Mouse (Mus musculus): ENCODE results near the gene Olfr1385. TPM values are rescaled to one million over a fixed set of nuclear protein-coding genes. Genes with fewer than 3 reads are reported as not detected.
"Not testable (repeated sequence)": the region's sequence is repeated elsewhere in the genome, so short reads cannot be mapped to it uniquely, and the experiment has no call there.

The Olfr1385 gene
- polyA plus RNA-seq (2015; fragmentation: Nextera tagmentation; extraction: Ambion mirVana) = 0.04 TPM in 1 of 2 replicates, not detected in the other

GRCm38 (mm10) chr11:49488770-49489169 is at the start of gene Olfr1385:
TSS of gene Olfr1385 (plus strand) at chr11:49489070.
- H3K36me3 ChIP-seq; H3K9ac ChIP-seq; H3K4me3 ChIP-seq; H3K4me1 ChIP-seq; ATAC-seq (ENCODE audit: low FRiP score, low read depth); H3K27ac ChIP-seq; H3K27me3 ChIP-seq; H3K4me2 ChIP-seq (replicated peaks); H3K9me3 ChIP-seq: not testable (repeated sequence)
- WGBS = 80% methylated on average over 1 of the region's 1 CpGs

GRCm38 (mm10) chr11:49455043-49455442 is 33.8 kb upstream of the Olfr1385 start, which contains the start of gene Olfr1387:
TSS of gene Olfr1387 (plus strand) at chr11:49455343.
- H3K4me3 ChIP-seq = no peak within 1 kb of the TSS
- no peaks in the 10 kb centered on the region for H3K4me1 ChIP-seq
- no peak within 1 kb of the TSS for H3K4me2 ChIP-seq (replicated peaks)
- H3K9ac ChIP-seq = no peak within 1 kb of the TSS
- no peaks in the 10 kb centered on the region for H3K27me3 ChIP-seq
- H3K27ac ChIP-seq = no peak within 1 kb of the TSS
- no peaks in the 10 kb centered on the region for H3K36me3 ChIP-seq
- no peaks in the 10 kb centered on the region for H3K9me3 ChIP-seq
- ATAC-seq (ENCODE audit: low FRiP score, low read depth) = no peak
- 69% methylated on average over 1 of the region's 1 CpGs for WGBS

GRCm38 (mm10) chr11:49464746-49465145 is 24.1 kb upstream of the Olfr1385 start, which contains the start of gene Olfr1386:
TSS of gene Olfr1386 (plus strand) at chr11:49465046.
- not testable (repeated sequence) for ATAC-seq (ENCODE audit: low FRiP score, low read depth); H3K9me3 ChIP-seq
- 89% methylated on average over 3 of the region's 3 CpGs for WGBS

GRCm38 (mm10) chr11:49485973-49486372 is 2.9 kb upstream of the Olfr1385 start:
- no peak overlapping the region for H3K9ac ChIP-seq

More at GRCm38 (mm10) chr11:49464746-49465145, 24.1 kb upstream of the Olfr1385 start, which contains the start of gene Olfr1386:
- H3K4me1 ChIP-seq; H3K27ac ChIP-seq; H3K4me2 ChIP-seq (replicated peaks); H3K36me3 ChIP-seq; H3K9ac ChIP-seq; H3K4me3 ChIP-seq; H3K27me3 ChIP-seq: not testable (repeated sequence)

GRCm38 (mm10) chr11:49518086-49518485 is 29.2 kb downstream of the Olfr1385 start:
- Histone ChIP-seq H3K27me3 (no peaks in the 10 kb centered on the region), H3K36me3 (no peaks in the 10 kb centered on the region), H3K4me3 (no peak overlapping the region), H3K9me3 (no peaks in the 10 kb centered on the region), H3K4me2 (replicated peaks) (no peak overlapping the region), H3K27ac (no peak overlapping the region), H3K4me1 (no peaks in the 10 kb centered on the region), H3K9ac (no peak overlapping the region)
- ATAC-seq (ENCODE audit: low FRiP score, low read depth) = no peak
- WGBS = 80% methylated on average over 5 of the region's 5 CpGs

More at GRCm38 (mm10) chr11:49485973-49486372, 2.9 kb upstream of the Olfr1385 start:
- no peaks in the 10 kb centered on the region for H3K4me1 ChIP-seq
- H3K9me3 ChIP-seq = no peaks in the 10 kb centered on the region
- WGBS = 40% methylated on average over 4 of the region's 4 CpGs
- no peak overlapping the region for H3K4me3 ChIP-seq
- ATAC-seq (ENCODE audit: low FRiP score, low read depth) = no peak
- H3K36me3 ChIP-seq = no peaks in the 10 kb centered on the region
- no peak overlapping the region for H3K4me2 ChIP-seq (replicated peaks)
- no peak overlapping the region for H3K27ac ChIP-seq
- no peaks in the 10 kb centered on the region for H3K27me3 ChIP-seq

- no peak for ATAC-seq (ENCODE audit: low FRiP score, low read depth)
- no peaks in the 10 kb centered on the region for H3K36me3 ChIP-seq
- H3K9ac ChIP-seq = no peak within 1 kb of the TSS
- no peak within 1 kb of the TSS for H3K27ac ChIP-seq
- H3K4me1 ChIP-seq = no peaks in the 10 kb centered on the region
- H3K4me2 ChIP-seq (replicated peaks) = no peak within 1 kb of the TSS
- no peaks in the 10 kb centered on the region for H3K27me3 ChIP-seq
- H3K4me3 ChIP-seq = no peak within 1 kb of the TSS
- no peaks in the 10 kb centered on the region for H3K9me3 ChIP-seq
These were observed 30.5 kb downstream of the Olfr1385 start, which contains the start of gene Olfr1383 for GRCm38 (mm10) chr11:49519348-49519747. TSS of gene Olfr1383 (plus strand) at chr11:49519648.

GRCm38 (mm10) chr11:49527947-49528346 is 39.1 kb downstream of the Olfr1385 start, which contains the start of gene Olfr1382:
TSS of gene Olfr1382 (plus strand) at chr11:49528247.
- Histone ChIP-seq H3K9ac (no peak within 1 kb of the TSS), H3K4me3 (no peak within 1 kb of the TSS), H3K4me2 (replicated peaks) (no peak within 1 kb of the TSS), H3K9me3 (no peaks in the 10 kb centered on the region), H3K27ac (no peak within 1 kb of the TSS), H3K4me1 (no peaks in the 10 kb centered on the region), H3K27me3 (no peaks in the 10 kb centered on the region), H3K36me3 (no peaks in the 10 kb centered on the region)
- 82% methylated on average over 3 of the region's 3 CpGs for WGBS
- ATAC-seq (ENCODE audit: low FRiP score, low read depth) = no peak

GRCm38 (mm10) chr11:49532761-49533160 is 43.9 kb downstream of the Olfr1385 start:
- H3K4me1 ChIP-seq = no peaks in the 10 kb centered on the region
- no peak overlapping the region for H3K4me2 ChIP-seq (replicated peaks)
- no peaks in the 10 kb centered on the region for H3K9me3 ChIP-seq
- no peak for ATAC-seq (ENCODE audit: low FRiP score, low read depth)
- no peak overlapping the region for H3K9ac ChIP-seq
- H3K36me3 ChIP-seq = no peaks in the 10 kb centered on the region
- H3K4me3 ChIP-seq = no peak overlapping the region
- H3K27me3 ChIP-seq = no peaks in the 10 kb centered on the region
- no peak overlapping the region for H3K27ac ChIP-seq

- not testable (repeated sequence) for ATAC-seq (ENCODE audit: low FRiP score, low read depth); H3K27ac ChIP-seq; H3K4me1 ChIP-seq; H3K27me3 ChIP-seq; H3K4me3 ChIP-seq; H3K9ac ChIP-seq; H3K4me2 ChIP-seq (replicated peaks); H3K36me3 ChIP-seq; H3K9me3 ChIP-seq
- WGBS = 84% methylated on average over 2 of the region's 2 CpGs
These were observed 47.8 kb downstream of the Olfr1385 start for GRCm38 (mm10) chr11:49536631-49537030.

GRCm38 (mm10) chr11:49543149-49543548 is 54.3 kb downstream of the Olfr1385 start, which contains the start of gene Olfr1381:
TSS of gene Olfr1381 (plus strand) at chr11:49543449.
- H3K9ac ChIP-seq; H3K9me3 ChIP-seq; H3K36me3 ChIP-seq; H3K4me2 ChIP-seq (replicated peaks); H3K4me3 ChIP-seq; H3K27me3 ChIP-seq; H3K27ac ChIP-seq; H3K4me1 ChIP-seq; ATAC-seq (ENCODE audit: low FRiP score, low read depth): not testable (repeated sequence)
- WGBS = 80% methylated on average over 3 of the region's 3 CpGs

Other genes starting within 250 kb of the Olfr1385 start
- 56.3 and 60.7 TPM in 2 replicates for gene Mgat1, start 244.9 kb upstream of the Olfr1385 start, polyA plus RNA-seq (2015; fragmentation: Nextera tagmentation; extraction: Ambion mirVana)
- gene Olfr1393, start 210.8 kb upstream of the Olfr1385 start, polyA plus RNA-seq (2015; fragmentation: Nextera tagmentation; extraction: Ambion mirVana) = not detected in 2 replicates
- gene Olfr1392, start 203.8 kb upstream of the Olfr1385 start, polyA plus RNA-seq (2015; fragmentation: Nextera tagmentation; extraction: Ambion mirVana) = 0.06 TPM in 1 of 2 replicates, not detected in the other
- gene Olfr10, start 184.3 kb upstream of the Olfr1385 start, polyA plus RNA-seq (2015; fragmentation: Nextera tagmentation; extraction: Ambion mirVana) = not detected in 2 replicates
- not detected in 2 replicates for gene Olfr1391, start 166.3 kb upstream of the Olfr1385 start, polyA plus RNA-seq (2015; fragmentation: Nextera tagmentation; extraction: Ambion mirVana)
- not detected in 2 replicates for gene Olfr1390, start 153.9 kb upstream of the Olfr1385 start, polyA plus RNA-seq (2015; fragmentation: Nextera tagmentation; extraction: Ambion mirVana)
- not detected in 2 replicates for gene Olfr1389, start 66.0 kb upstream of the Olfr1385 start, polyA plus RNA-seq (2015; fragmentation: Nextera tagmentation; extraction: Ambion mirVana)
- gene Olfr1388, start 52.4 kb upstream of the Olfr1385 start, polyA plus RNA-seq (2015; fragmentation: Nextera tagmentation; extraction: Ambion mirVana) = 0.06 TPM in 1 of 2 replicates, not detected in the other
- not detected in 2 replicates for gene Olfr1387, start 33.7 kb upstream of the Olfr1385 start, polyA plus RNA-seq (2015; fragmentation: Nextera tagmentation; extraction: Ambion mirVana)
- gene Olfr1386, start 24.0 kb upstream of the Olfr1385 start, polyA plus RNA-seq (2015; fragmentation: Nextera tagmentation; extraction: Ambion mirVana) = not detected in 2 replicates
- gene Olfr1384, start 17.7 kb downstream of the Olfr1385 start, polyA plus RNA-seq (2015; fragmentation: Nextera tagmentation; extraction: Ambion mirVana) = not detected in 2 replicates
- gene Olfr1383, start 30.6 kb downstream of the Olfr1385 start, polyA plus RNA-seq (2015; fragmentation: Nextera tagmentation; extraction: Ambion mirVana) = not detected in 2 replicates
- gene Olfr1382, start 39.2 kb downstream of the Olfr1385 start, polyA plus RNA-seq (2015; fragmentation: Nextera tagmentation; extraction: Ambion mirVana) = not detected in 2 replicates
- not detected in 2 replicates for gene Olfr1381, start 54.4 kb downstream of the Olfr1385 start, polyA plus RNA-seq (2015; fragmentation: Nextera tagmentation; extraction: Ambion mirVana)
- gene Olfr1380, start 67.8 kb downstream of the Olfr1385 start, polyA plus RNA-seq (2015; fragmentation: Nextera tagmentation; extraction: Ambion mirVana) = not detected in 2 replicates
- gene Flt4, start 120.2 kb downstream of the Olfr1385 start, polyA plus RNA-seq (2015; fragmentation: Nextera tagmentation; extraction: Ambion mirVana) = 4.2 and 4.3 TPM in 2 replicates
- gene Scgb3a1, start 174.5 kb downstream of the Olfr1385 start, polyA plus RNA-seq (2015; fragmentation: Nextera tagmentation; extraction: Ambion mirVana) = not detected in 2 replicates
- gene Cnot6, start 223.7 kb downstream of the Olfr1385 start, polyA plus RNA-seq (2015; fragmentation: Nextera tagmentation; extraction: Ambion mirVana) = 62.0 and 64.8 TPM in 2 replicates